Mouse (Mus musculus) heart, postnatal 10 days (tissue): ENCODE measurements around the gene Hist1h4b. TPM values are rescaled to one million over a fixed set of nuclear protein-coding genes. Genes with fewer than 3 reads are reported as not detected.

ENCODE experiments used
- DNase-seq, 2 experiments: peaks; one replicate each; pipeline ENCODE4 v3.0.0; 2021
- intact Hi-C: fragments of 180-260 bp; cut with DNase I; formaldehyde crosslinking; loops from one replicate; pipeline ENCODE4 v1.15.1; 2025
- total RNA-seq, 2 experiments: library from RNA; stranded (reverse); gene quantifications; 2 replicates each; pipeline ENCODE4 v1.2.3; 2021

Gene Hist1h4b
- total RNA-seq, 2 experiments from 2014 or later = 130 to 151 TPM

- intact Hi-C loops = loop anchor here (10.0 kb wide), 1 partner anchor 1997 kb away; the partner anchor contains the start of genes Hist1h2ak, Hist1h2bn and Hist1h4k
Observed at GRCm38 (mm10) chr13:23752067-23752741, 4.6 kb upstream of the Hist1h4b start, which contains the start of gene Hist1h3b. TSS of gene Hist1h3b (plus strand) at chr13:23752267.

GRCm38 (mm10) chr13:23752742-23753172 is 4.1 kb upstream of the Hist1h4b start:
- no peak for DNase-seq
- intact Hi-C loops = loop anchor here (10.0 kb wide), 1 partner anchor 1998 kb away; the partner anchor contains the start of genes Hist1h2ak, Hist1h2bn and Hist1h4k

More at GRCm38 (mm10) chr13:23752067-23752741, 4.6 kb upstream of the Hist1h4b start, which contains the start of gene Hist1h3b:
- peak; percentile 91 to 92 for DNase-seq

- intact Hi-C loops = loop anchor here (10.0 kb wide), 1 partner anchor 1999 kb away; the partner anchor contains the start of genes Hist1h2ak, Hist1h2bn and Hist1h4k
- DNase-seq = no peak
Observed at GRCm38 (mm10) chr13:23753314-23754078, 3.3 kb upstream of the Hist1h4b start.

GRCm38 (mm10) chr13:23755000-23755399 is 1.8 kb upstream of the Hist1h4b start:
- DNase-seq = no peak
- intact Hi-C loops = loop anchor here (5.0 to 10.0 kb wide), 2 partner anchors 1718 to 2000 kb away; partner anchors contain the start of genes Hist1h2ah, Hist1h2ak, Hist1h2bk and Hist1h2bn

GRCm38 (mm10) chr13:23757211-23757773 is 479 bp downstream of the Hist1h4b start:
- intact Hi-C loops = loop anchor here (5.0 to 10.0 kb wide), 2 partner anchors 1720 to 2002 kb away; partner anchors contain the start of genes Hist1h2ah, Hist1h2ak, Hist1h2bk and Hist1h2bn
- DNase-seq = no peak

- no peak for DNase-seq
- intact Hi-C loops = loop anchor here (5.0 to 10.0 kb wide), 2 partner anchors 1721 to 2003 kb away; partner anchors contain the start of genes Hist1h2ah, Hist1h2ak, Hist1h2bk and Hist1h2bn
Observed at GRCm38 (mm10) chr13:23757921-23758320, 1.1 kb downstream of the Hist1h4b start.

- intact Hi-C loops = loop anchor here (5.0 to 10.0 kb wide), 2 partner anchors 1722 to 2005 kb away; partner anchors contain the start of genes Hist1h2ah, Hist1h2ak, Hist1h2bk and Hist1h2bn
- DNase-seq = no peak
Observed at GRCm38 (mm10) chr13:23759251-23759771, 2.5 kb downstream of the Hist1h4b start.

- intact Hi-C loops = loop anchor here (5.0 to 10.0 kb wide), 3 partner anchors 1708 to 2005 kb away; partner anchors contain the start of genes Hist1h2ah, Hist1h2ak, Hist1h2bk and Hist1h2bn
- DNase-seq = no peak
Observed at GRCm38 (mm10) chr13:23759916-23760239, 3.1 kb downstream of the Hist1h4b start.

GRCm38 (mm10) chr13:23760240-23760971 is 3.6 kb downstream of the Hist1h4b start:
- DNase-seq = no peak
- intact Hi-C loops = loop anchor here (5.0 kb wide), 1 partner anchor 1708 kb away; no protein-coding TSS in a partner anchor

GRCm38 (mm10) chr13:23760972-23761864 is 4.4 kb downstream of the Hist1h4b start, which contains the start of gene Hist1h4a:
TSS of gene Hist1h4a (minus strand) at chr13:23761230.
- intact Hi-C loops = loop anchor here (5.0 kb wide), 1 partner anchor 1709 kb away; no protein-coding TSS in a partner anchor
- DNase-seq = peak; percentile 98 to 99

- DNase-seq = peak; percentile 70 to 80
- intact Hi-C loops = loop anchor here (5.0 kb wide), 1 partner anchor 1710 kb away; no protein-coding TSS in a partner anchor
Observed at GRCm38 (mm10) chr13:23761871-23762821, 5.3 kb downstream of the Hist1h4b start, which contains the start of gene Hist1h3a. TSS of gene Hist1h3a (minus strand) at chr13:23762386.

- intact Hi-C loops = loop anchor here (5.0 kb wide), 1 partner anchor 1711 kb away; no protein-coding TSS in a partner anchor
Observed at GRCm38 (mm10) chr13:23763242-23763585, 6.4 kb downstream of the Hist1h4b start.

GRCm38 (mm10) chr13:23763586-23764323 is 6.9 kb downstream of the Hist1h4b start, which contains the start of gene Hist1h1a:
TSS of gene Hist1h1a (plus strand) at chr13:23763666.
- intact Hi-C loops = loop anchor here (5.0 kb wide), 1 partner anchor 1711 kb away; no protein-coding TSS in a partner anchor
- peak; percentile 87 to 89 for DNase-seq

More at GRCm38 (mm10) chr13:23763242-23763585, 6.4 kb downstream of the Hist1h4b start:
- no peak for DNase-seq

- DNase-seq = no peak
- intact Hi-C loops = loop anchor here (5.0 kb wide), 1 partner anchor 1712 kb away; no protein-coding TSS in a partner anchor
Observed at GRCm38 (mm10) chr13:23764324-23765171, 7.7 kb downstream of the Hist1h4b start.

GRCm38 (mm10) chr13:23765172-23765513 is 8.3 kb downstream of the Hist1h4b start:
- intact Hi-C loops = no loop called here

More at GRCm38 (mm10) chr13:23765172-23765513, 8.3 kb downstream of the Hist1h4b start:
- no peak for DNase-seq
